Comparison of ENCODE assay signal across 30 mouse cellular contexts in the genomic region with DNA sequence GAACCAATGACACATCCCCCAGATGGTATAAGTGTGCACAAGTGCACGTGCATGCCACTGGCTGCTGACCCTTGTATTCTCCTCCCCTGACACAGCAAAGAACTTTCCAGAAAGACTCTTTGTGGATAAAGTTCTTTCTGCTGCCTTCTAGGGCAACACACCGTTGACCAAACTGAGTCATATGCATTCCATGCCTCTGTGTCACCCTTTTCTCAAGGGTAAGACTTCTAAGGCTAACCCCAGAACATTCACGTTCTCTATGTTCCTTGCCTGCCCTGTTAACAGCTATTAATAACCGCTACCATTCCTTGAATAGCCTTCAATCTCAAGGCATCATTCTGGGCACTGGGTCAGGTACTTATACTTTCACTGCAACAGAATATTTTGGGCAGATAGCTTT.
DNase-seq lines count a peak whose midpoint lies in the region; ATAC-seq and TF ChIP-seq lines count a peak whose summit lies in the region.
"Had no signal": no experiment of that assay in that cellular context is flagged by ENCODE, and none has a peak within 500 bp of the region (broad histone marks: within the 10 kb centered on the region; RNA-seq: fewer than 3 reads in every experiment).

No protein-coding gene starts in this region.

- H3K9me3 ChIP-seq in heart, postnatal 0 days (replicated peaks; ENCODE audit: control insufficient read depth, low read length): no peaks in the 10 kb centered on the region
- no peaks in the 10 kb centered on the region for H3K9me3 ChIP-seq in forebrain, postnatal 0 days (ENCODE audit: low read length)
- H3K9me3 ChIP-seq: embryonic facial prominence, embryonic 12.5 days; forebrain, embryonic 13.5 days; limb, embryonic 15.5 days; liver, embryonic 15.5 days; lung, embryonic 15.5 days; midbrain, embryonic 10.5 days; stomach, embryonic 15.5 days had no signal

- peak; percentile 79 for ATAC-seq in heart, postnatal 0 days (ENCODE audit: insufficient read depth, low read depth)
- no peak for ATAC-seq in forebrain, postnatal 0 days
- ATAC-seq: activated CD4-positive, CD25-positive, alpha-beta regulatory T cell, adult 4 months; inflammation-experienced regulatory T-cells, adult 6 months; midbrain, embryonic 16.5 days had no signal

- peaks cover 36% of the 10 kb centered on the region for H3K4me1 ChIP-seq in heart, postnatal 0 days (ENCODE audit: control insufficient read depth, insufficient read depth)
- no peaks in the 10 kb centered on the region for H3K4me1 ChIP-seq in forebrain, postnatal 0 days (ENCODE audit: insufficient read depth)
- H3K4me1 ChIP-seq: embryonic facial prominence, embryonic 12.5 days; forebrain, embryonic 13.5 days; limb, embryonic 15.5 days; liver, embryonic 15.5 days; midbrain, embryonic 10.5 days; stomach, embryonic 15.5 days had no signal

- peaks cover 70% of the 10 kb centered on the region for H3K79me2 ChIP-seq in C2C12 (ENCODE audit: control insufficient read depth, insufficient read depth)

- intact Hi-C loops in gastrocnemius, adult 2 months (cut with DNase I): no loop called here
- intact Hi-C loops in heart, postnatal 36 days (cut with DNase I): no loop called here

- no peak overlapping the region for H3K9ac ChIP-seq in heart, postnatal 0 days (replicated peaks; ENCODE audit: low read depth, low read length)
- no peak overlapping the region for H3K9ac ChIP-seq in forebrain, postnatal 0 days
- H3K9ac ChIP-seq: embryonic facial prominence, embryonic 12.5 days; forebrain, embryonic 13.5 days; hindbrain, embryonic 14.5 days; limb, embryonic 15.5 days; liver, embryonic 15.5 days; lung, embryonic 15.5 days; stomach, embryonic 15.5 days had no signal

- TF ChIP-seq EP300 in heart, postnatal 0 days (IDR thresholded peaks at IDR 0.05; ENCODE audit: low read depth): no peak

- no peak overlapping the region for H3ac ChIP-seq in C2C12 (ENCODE audit: control insufficient read depth, insufficient read length, low read depth)

- no peak for DNase-seq in gastrocnemius, adult 2 months
- no peak for DNase-seq in gastrocnemius, postnatal 4 days (ENCODE audit: low spot score in 2 of 2)
- DNase-seq in heart, postnatal 0 days (ENCODE audit: low spot score): peak; percentile 55
- no peak for DNase-seq in heart, postnatal 36 days
- peak; percentile 67 for DNase-seq in fibroblast of lung, adult 2 months (ENCODE audit: low read depth)
- no peak for DNase-seq in forebrain, postnatal 0 days
- DNase-seq: adrenal gland, postnatal 10 days; cerebellum, adult 18-20 months; cerebellum, postnatal 14 days; heart, postnatal 10 days; kidney, adult 18-20 months; kidney, postnatal 4 days; layer of hippocampus, adult 9-11 months; left cerebral cortex, postnatal 4 days; right cerebral cortex, postnatal 4 days; thymus, postnatal 25 days had no signal

- H3K27me3 ChIP-seq in heart, postnatal 0 days (ENCODE audit: control insufficient read depth, insufficient read depth, low read length): no peaks in the 10 kb centered on the region
- H3K27me3 ChIP-seq in C2C12 (ENCODE audit: control insufficient read depth, insufficient read depth, insufficient read length): no peaks in the 10 kb centered on the region
- no peaks in the 10 kb centered on the region for H3K27me3 ChIP-seq in forebrain, postnatal 0 days (ENCODE audit: insufficient read depth, low read length)
- H3K27me3 ChIP-seq: embryonic facial prominence, embryonic 12.5 days; forebrain, embryonic 13.5 days; limb, embryonic 15.5 days; liver, embryonic 15.5 days; lung, embryonic 15.5 days; stomach, embryonic 15.5 days had no signal

- H3K4me3 ChIP-seq in gastrocnemius, adult 2 months: no peak overlapping the region
- H3K4me3 ChIP-seq in heart, postnatal 0 days (ENCODE audit: low read depth, low read length): no peak overlapping the region
- no peak overlapping the region for H3K4me3 ChIP-seq in C2C12 (ENCODE audit: insufficient read depth, poor library complexity, severe bottlenecking)
- H3K4me3 ChIP-seq in forebrain, postnatal 0 days (ENCODE audit: low read depth, low read length): no peak overlapping the region
- H3K4me3 ChIP-seq: embryonic facial prominence, embryonic 12.5 days; erythroblast, embryonic 14.5 days; forebrain, embryonic 13.5 days; limb, embryonic 15.5 days; liver, embryonic 15.5 days; lung, embryonic 15.5 days; midbrain, embryonic 10.5 days; stomach, embryonic 15.5 days had no signal

- H3K4me2 ChIP-seq in heart, postnatal 0 days (ENCODE audit: low read depth, low read length): no peak overlapping the region
- no peak overlapping the region for H3K4me2 ChIP-seq in forebrain, postnatal 0 days (ENCODE audit: low read depth)
- H3K4me2 ChIP-seq: embryonic facial prominence, embryonic 12.5 days; forebrain, embryonic 13.5 days; hindbrain, embryonic 14.5 days; limb, embryonic 15.5 days; liver, embryonic 15.5 days; lung, embryonic 15.5 days; stomach, embryonic 15.5 days had no signal

- 24% methylated on average over 4 of the region's 4 CpGs for WGBS in heart, postnatal 0 days
- 92% methylated on average over 4 of the region's 4 CpGs for WGBS in forebrain, postnatal 0 days

- peaks cover 47% of the 10 kb centered on the region for H3K79me3 ChIP-seq in C2C12 (ENCODE audit: low read depth)

- H3K36me3 ChIP-seq in heart, postnatal 0 days (replicated peaks; ENCODE audit: control insufficient read depth, insufficient read depth, low read length): no peaks in the 10 kb centered on the region
- H3K36me3 ChIP-seq in C2C12 (ENCODE audit: control insufficient read depth, insufficient read depth): no peaks in the 10 kb centered on the region
- H3K36me3 ChIP-seq in forebrain, postnatal 0 days (ENCODE audit: insufficient read depth): no peaks in the 10 kb centered on the region
- H3K36me3 ChIP-seq: embryonic facial prominence, embryonic 12.5 days; limb, embryonic 15.5 days; liver, embryonic 15.5 days; lung, embryonic 15.5 days; midbrain, embryonic 10.5 days; stomach, embryonic 15.5 days had no signal

- no peak for TF ChIP-seq CTCF in gastrocnemius, adult 2 months (IDR thresholded peaks at IDR 0.05)
- TF ChIP-seq CTCF in heart, postnatal 0 days (IDR thresholded peaks at IDR 0.05; ENCODE audit: low read depth): no peak
- no peak for TF ChIP-seq CTCF in C2C12 (IDR thresholded peaks at IDR 0.05; ENCODE audit: control insufficient read depth, insufficient read depth, insufficient read length)
- TF ChIP-seq CTCF in forebrain, postnatal 0 days (IDR thresholded peaks at IDR 0.05; ENCODE audit: low read depth): no peak

- H3K27ac ChIP-seq in gastrocnemius, adult 2 months: peak overlapping the region; percentile 57
- peak overlapping the region; percentile 70 for H3K27ac ChIP-seq in heart, postnatal 0 days (ENCODE audit: low read depth)
- H3K27ac ChIP-seq in forebrain, postnatal 0 days (ENCODE audit: low read depth, low read length): no peak overlapping the region
- H3K27ac ChIP-seq: embryonic facial prominence, embryonic 12.5 days; forebrain, embryonic 13.5 days; hindbrain, embryonic 14.5 days; limb, embryonic 15.5 days; liver, embryonic 15.5 days; lung, embryonic 15.5 days; macrophage; midbrain, embryonic 10.5 days; stomach, embryonic 15.5 days had no signal

TF ChIP-seq in C2C12, 6 proteins besides CTCF, POLR2A, EP300 and RAD21:
- TF ChIP-seq FOSL1 (IDR thresholded peaks at IDR 0.05; ENCODE audit: insufficient read depth, low read length, poor library complexity, severe bottlenecking) (peak; percentile 88), USF1 (IDR thresholded peaks at IDR 0.05; ENCODE audit: low read depth) (no peak), MAX (IDR thresholded peaks at IDR 0.05) (peak; percentile 88), MYOD1 (IDR thresholded peaks at IDR 0.05; ENCODE audit: control insufficient read depth, insufficient read length, low read depth) (no peak)

Comparison
In these comparisons a context has a peak if more than half of its experiments do, and no peak if none do; other contexts are left out.
1. DNase-seq: peak in heart, postnatal 0 days (single experiment) and fibroblast of lung, adult 2 months (single experiment); none in gastrocnemius, adult 2 months (single experiment), gastrocnemius, postnatal 4 days (0 of 2), heart, postnatal 36 days (0 of 2) and forebrain, postnatal 0 days (single experiment).